Mouse (Mus musculus) bone marrow, adult 2 months (tissue): Measurements from ENCODE around the gene Clstn2.

Experiments
- CTCF ChIP-seq: fragments of 200-500 bp; IDR thresholded peaks from 2 replicates; pipeline ENCODE4 v1.5.1; 2011; ENCODE audit warnings: low read length, control low read depth; ENCODE audit not compliant: control insufficient read depth, insufficient read depth
- POLR2A ChIP-seq: fragments of 200-500 bp; IDR thresholded peaks from 2 replicates; pipeline ENCODE4 v1.6.1; 2011; ENCODE audit warnings: low read depth, mild to moderate bottlenecking, control low read depth, low read length, borderline replicate concordance; ENCODE audit not compliant: control insufficient read depth

- TF ChIP-seq CTCF (no peak), POLR2A (no peak)
Measured at GRCm38 (mm10) chr9:97634831-97635230, 398.1 kb downstream of the Clstn2 start.
